Mouse (Mus musculus) heart, postnatal 0 days (tissue): Measurements from ENCODE around the gene Gga1.

ENCODE experiments used
- CTCF ChIP-seq: IDR thresholded peaks from 2 replicates; pipeline ENCODE4 v1.5.1; 2016; ENCODE audit warnings: antibody characterized with exemption, control low read depth, low read depth
- EP300 ChIP-seq: IDR thresholded peaks from 2 replicates; pipeline ENCODE4 v1.6.1; 2016; ENCODE audit warnings: antibody characterized with exemption, low read depth

DNA sequence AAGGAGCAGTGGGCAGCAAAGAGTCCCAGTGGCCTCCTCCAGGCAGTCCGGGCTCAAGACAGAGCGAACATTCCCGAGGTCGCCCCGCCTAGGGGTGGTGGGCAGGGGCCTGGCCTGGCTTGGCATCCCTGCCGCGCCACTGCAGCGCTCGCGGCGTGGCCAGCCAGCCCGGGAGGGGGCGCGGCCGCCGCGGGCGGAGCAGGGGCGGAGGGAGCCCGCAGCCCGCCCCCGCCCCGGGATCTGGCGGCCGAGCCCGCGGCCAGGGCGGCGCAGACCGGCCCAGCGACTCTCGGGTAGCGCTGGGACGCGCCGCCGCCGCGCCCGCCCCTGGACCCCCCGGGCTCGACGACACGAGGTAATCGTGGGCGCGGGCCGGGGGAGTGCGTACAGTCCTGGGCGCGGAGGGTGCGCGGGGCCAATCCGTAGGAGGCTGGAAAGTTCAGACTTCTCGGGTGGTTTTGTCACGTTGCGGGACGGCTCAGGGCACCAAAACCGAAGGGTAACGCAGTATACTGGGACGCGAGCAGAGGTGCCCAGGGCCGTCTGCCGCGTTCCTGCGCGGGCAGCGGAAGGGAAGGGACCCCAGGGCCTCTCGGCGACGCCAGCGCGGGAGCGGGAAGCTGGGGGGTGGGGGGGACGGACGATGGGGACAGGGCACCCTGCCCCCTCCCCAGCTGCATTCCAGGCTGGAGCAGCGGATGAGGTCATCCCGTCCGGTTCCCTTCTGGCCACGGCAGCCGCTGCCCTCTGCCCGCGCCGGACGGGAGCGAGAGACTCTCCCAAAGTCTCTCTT is 34.4 kb upstream of the Gga1 start, which contains the start of gene Cdc42ep1:
- no peak for TF ChIP-seq CTCF
- TF ChIP-seq EP300: peak; percentile 54; the same call in 1 of the 2 replicates
